Mouse (Mus musculus) MEL (cell line): ENCODE measurements at regions not wholly inside any gene's neighbourhood (a gene's known extent, or its start where the extent isn't known, plus 50 kb on each side); places are given as distances from the start of the nearest gene placed in this dataset.

Experiments used
- DNase-seq: peaks from one replicate; pipeline ENCODE4 v3.0.0; 2011; ENCODE audit warnings: low read depth, low spot score
- H3K27ac ChIP-seq: 2 replicates; pipeline ENCODE4 v1.5.1; 2012; ENCODE audit warnings: low read depth, mild to moderate bottlenecking, control low read depth, low read length, moderate library complexity; ENCODE audit not compliant: control insufficient read depth
- H3K27me3 ChIP-seq, 2 experiments: fragments of 150-350 bp in 1 of 2; sonication (generic) in 1 of 2; 2 replicates each; pipeline ENCODE4 v1.6.1; 2012; ENCODE audit warnings: low read length in 2 of 2, mild to moderate bottlenecking in 2 of 2, improper control_type of control experiment in 1 of 2, moderate library complexity in 1 of 2; ENCODE audit not compliant: insufficient read depth in 2 of 2, control insufficient read depth in 1 of 2
- H3K36me3 ChIP-seq, 2 experiments: 2 replicates each; pipeline ENCODE4 v1.6.1; 2012 to 2014; ENCODE audit warnings: low read length in 2 of 2, improper control_type of control experiment in 1 of 2, inconsistent platforms in 1 of 2, mild to moderate bottlenecking in 1 of 2; ENCODE audit not compliant: insufficient read depth in 2 of 2, control insufficient read depth in 1 of 2
- H3K4me1 ChIP-seq, 2 experiments: fragments of 150-350 bp in 1 of 2; sonication (generic) in 1 of 2; 2 replicates each; pipeline ENCODE4 v1.6.1; 2012; ENCODE audit warnings: low read length in 2 of 2, improper control_type of control experiment in 1 of 2, mild to moderate bottlenecking in 1 of 2; ENCODE audit not compliant: insufficient read depth in 2 of 2, control insufficient read depth in 1 of 2
- H3K4me3 ChIP-seq, 2 experiments: fragments of 150-350 bp in 1 of 2; sonication (generic) in 1 of 2; 2 replicates each; pipeline ENCODE4 v1.5.1; 2012; ENCODE audit warnings: low read depth in 2 of 2, low read length in 2 of 2, mild to moderate bottlenecking in 2 of 2, moderate library complexity in 2 of 2, control low read depth in 1 of 2, improper control_type of control experiment in 1 of 2; ENCODE audit not compliant: control insufficient read depth in 1 of 2, insufficient read depth in 1 of 2
- H3K79me2 ChIP-seq: 2 replicates; pipeline ENCODE4 v1.6.1; 2012; ENCODE audit warnings: mild to moderate bottlenecking, low read length, moderate library complexity; ENCODE audit not compliant: control insufficient read depth, poor library complexity, insufficient read depth
- H3K9ac ChIP-seq: 2 replicates; pipeline ENCODE4 v1.6.1; 2012; ENCODE audit warnings: low read depth, mild to moderate bottlenecking, control low read depth, low read length, moderate library complexity; ENCODE audit not compliant: control insufficient read depth, poor library complexity, severe bottlenecking
- H3K9me3 ChIP-seq: fragments of 150-350 bp; sonication (generic); replicated peaks from 2 replicates; pipeline ENCODE4 v1.6.1; 2012; ENCODE audit warnings: mild to moderate bottlenecking, low read length, improper control_type of control experiment, moderate library complexity; ENCODE audit not compliant: insufficient read depth
- CHD1 ChIP-seq: IDR thresholded peaks from 2 replicates; pipeline ENCODE4 v1.6.1; 2012; ENCODE audit warnings: low read depth, mild to moderate bottlenecking, inconsistent platforms, low read length, improper control_type of control experiment
- E2F4 ChIP-seq: IDR thresholded peaks from 2 replicates; pipeline ENCODE4 v1.6.1; 2011; ENCODE audit warnings: low read depth, low read length, improper control_type of control experiment, borderline replicate concordance
- ELF1 ChIP-seq: IDR thresholded peaks from 2 replicates; pipeline ENCODE4 v1.6.1; 2014; ENCODE audit warnings: low read depth, mild to moderate bottlenecking, inconsistent platforms, low read length, improper control_type of control experiment, moderate library complexity
- ETS1 ChIP-seq: IDR thresholded peaks from 2 replicates; pipeline ENCODE4 v1.6.1; 2012; ENCODE audit warnings: low read depth, mild to moderate bottlenecking, inconsistent platforms, low read length, improper control_type of control experiment, moderate library complexity
- GATA1 ChIP-seq: IDR thresholded peaks from 2 replicates; pipeline ENCODE4 v1.6.1; 2011; ENCODE audit warnings: low read depth, low read length, improper control_type of control experiment
- JUND ChIP-seq: IDR thresholded peaks from 2 replicates; pipeline ENCODE4 v1.6.1; 2011; ENCODE audit warnings: low read depth, mild to moderate bottlenecking, improper control_type of control experiment, low read length
- MXI1 ChIP-seq: IDR thresholded peaks from 2 replicates; pipeline ENCODE4 v1.6.1; 2011; ENCODE audit warnings: mild to moderate bottlenecking, low read depth, low read length, improper control_type of control experiment
- POLR2A ChIP-seq, 2 experiments: IDR thresholded peaks; 2 replicates each; pipeline ENCODE4 v1.6.1; 2011 to 2012; ENCODE audit warnings: low read length in 2 of 2, mild to moderate bottlenecking in 2 of 2, control low read depth in 1 of 2, improper control_type of control experiment in 1 of 2, low read depth in 1 of 2, moderate library complexity in 1 of 2; ENCODE audit not compliant: control insufficient read depth in 1 of 2, insufficient read depth in 1 of 2, poor library complexity in 1 of 2
- RAD21 ChIP-seq: IDR thresholded peaks from 2 replicates; pipeline ENCODE4 v1.6.1; 2011; ENCODE audit warnings: mild to moderate bottlenecking, low read depth, low read length, improper control_type of control experiment
- RCOR1 ChIP-seq: IDR thresholded peaks from 2 replicates; pipeline ENCODE4 v1.6.1; 2012; ENCODE audit warnings: low read depth, mild to moderate bottlenecking, inconsistent platforms, low read length, improper control_type of control experiment
- SIN3A ChIP-seq: IDR thresholded peaks from 2 replicates; pipeline ENCODE4 v1.6.1; 2012; ENCODE audit warnings: low read length, improper control_type of control experiment, inconsistent platforms
- SMC3 ChIP-seq: IDR thresholded peaks from 2 replicates; pipeline ENCODE4 v1.6.1; 2011; ENCODE audit warnings: low read depth, low read length, improper control_type of control experiment
- TBP ChIP-seq: IDR thresholded peaks from 2 replicates; pipeline ENCODE4 v1.8.0; 2011; ENCODE audit warnings: low read depth, low read length, improper control_type of control experiment
- UBTF ChIP-seq: IDR thresholded peaks from 2 replicates; pipeline ENCODE4 v1.6.1; 2012; ENCODE audit warnings: low read depth, mild to moderate bottlenecking, inconsistent platforms, low read length, improper control_type of control experiment, moderate library complexity, borderline replicate concordance; ENCODE audit not compliant: insufficient read depth
- USF1 ChIP-seq: IDR thresholded peaks from 2 replicates; pipeline ENCODE4 v1.6.1; 2014; ENCODE audit warnings: low read depth, mild to moderate bottlenecking, inconsistent platforms, low read length, improper control_type of control experiment, moderate library complexity
- USF2 ChIP-seq, 2 experiments: IDR thresholded peaks; 2 replicates each; pipeline ENCODE4 v1.6.1; 2011 to 2012; ENCODE audit warnings: improper control_type of control experiment in 2 of 2, low read length in 2 of 2, borderline replicate concordance in 1 of 2, inconsistent platforms in 1 of 2, low read depth in 1 of 2, mild to moderate bottlenecking in 1 of 2; ENCODE audit not compliant: insufficient read depth in 1 of 2
- ZC3H11A ChIP-seq: IDR thresholded peaks from 2 replicates; pipeline ENCODE4 v1.6.1; 2012; ENCODE audit warnings: low read depth, mild to moderate bottlenecking, inconsistent platforms, low read length, improper control_type of control experiment
- ZKSCAN1 ChIP-seq: IDR thresholded peaks from 2 replicates; pipeline ENCODE4 v1.6.1; 2012; ENCODE audit warnings: low read depth, mild to moderate bottlenecking, inconsistent platforms, low read length, improper control_type of control experiment, moderate library complexity
- ZNF384 ChIP-seq: IDR thresholded peaks from 2 replicates; pipeline ENCODE4 v1.6.1; 2012; ENCODE audit warnings: low read depth, mild to moderate bottlenecking, inconsistent platforms, low read length, improper control_type of control experiment

DNA sequence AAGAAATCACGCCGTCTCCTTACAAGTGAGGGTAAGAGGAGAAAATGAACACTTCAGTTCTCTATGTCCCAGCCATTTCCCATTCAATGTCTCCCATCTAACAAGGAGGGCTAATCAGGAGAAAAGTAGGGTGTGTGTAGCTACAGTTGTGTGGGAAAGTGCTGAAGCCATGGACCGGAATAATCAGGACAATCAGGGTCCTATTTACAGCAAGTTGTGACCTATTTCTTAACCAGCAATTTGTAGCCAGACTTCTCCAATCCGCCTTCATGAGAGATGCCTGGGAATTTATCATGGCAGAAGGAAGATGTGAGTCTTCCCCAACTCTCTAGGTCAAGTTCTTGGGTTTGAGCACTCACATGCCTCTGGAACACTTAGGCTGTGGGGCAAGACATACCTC, 99.0 kb upstream of the Adra1b start:
- no peaks in the 10 kb centered on the region for H3K36me3 ChIP-seq
- H3K79me2 ChIP-seq: no peaks in the 10 kb centered on the region
- H3K9me3 ChIP-seq: no peaks in the 10 kb centered on the region
- H3K27me3 ChIP-seq: no peaks in the 10 kb centered on the region
- no peak overlapping the region for H3K4me3 ChIP-seq
- H3K9ac ChIP-seq: no peak overlapping the region
- DNase-seq: no peak
- no peak overlapping the region for H3K27ac ChIP-seq
- H3K4me1 ChIP-seq: no peaks in the 10 kb centered on the region
- TF ChIP-seq MXI1 (no peak), USF2 (IDR thresholded peaks at IDR 0.05; ENCODE audit: borderline replicate concordance in 1 of 2, insufficient read depth in 1 of 2, low read depth in 1 of 2, low read length in 2 of 2) (no peak), E2F4 (no peak), RAD21 (no peak), CHD1 (no peak), TBP (no peak), ZC3H11A (no peak), JUND (no peak), GATA1 (no peak), ZKSCAN1 (no peak), USF1 (no peak), UBTF (no peak), ELF1 (no peak), ZNF384 (no peak), ETS1 (no peak), POLR2A (IDR thresholded peaks at IDR 0.05; ENCODE audit: control insufficient read depth in 1 of 2, insufficient read depth in 1 of 2, low read depth in 1 of 2, low read length in 2 of 2, poor library complexity in 1 of 2) (no peak), RCOR1 (no peak)

DNA sequence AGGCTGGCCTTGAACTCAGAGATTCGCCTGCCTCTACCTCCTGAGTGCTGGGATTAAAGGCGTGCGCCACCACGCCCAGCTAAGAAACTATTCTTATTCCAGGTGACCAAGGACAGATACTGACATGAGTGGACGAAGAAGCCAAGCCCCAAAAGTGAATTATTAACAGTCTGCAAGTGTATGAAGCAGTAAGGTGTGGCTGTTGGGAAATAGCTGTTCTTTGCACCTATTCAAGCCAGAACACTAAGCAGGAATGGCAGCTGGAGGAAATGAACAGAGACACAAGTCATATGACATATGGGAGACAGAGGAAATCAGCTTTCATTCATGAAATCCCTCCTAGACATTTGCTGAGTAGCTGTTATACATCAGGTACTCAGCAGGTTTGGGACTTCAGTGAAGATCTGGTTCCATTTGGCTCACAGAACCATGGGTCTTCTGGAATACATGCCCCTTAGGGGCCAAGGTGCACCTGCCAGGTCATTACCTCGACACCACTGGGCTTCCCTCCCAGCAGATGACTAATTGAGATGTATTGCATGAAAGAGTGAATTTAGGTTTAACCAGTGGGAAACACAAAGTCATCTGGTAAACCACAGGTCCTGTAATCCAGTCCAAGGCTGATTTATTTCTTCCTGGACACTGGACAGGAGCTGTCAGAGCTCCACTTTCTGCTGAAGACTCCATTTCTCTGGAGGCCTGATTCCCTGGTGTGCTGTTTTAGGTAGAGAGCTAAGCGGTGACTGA, 101.0 kb upstream of the Adra1b start:
- no peak for TF ChIP-seq SMC3
- TF ChIP-seq SIN3A: no peak
- no peaks in the 10 kb centered on the region for H3K79me2 ChIP-seq
- no peak for DNase-seq
- H3K36me3 ChIP-seq: no peaks in the 10 kb centered on the region
- H3K27me3 ChIP-seq: no peaks in the 10 kb centered on the region
- no peak overlapping the region for H3K27ac ChIP-seq
- H3K4me3 ChIP-seq: no peak overlapping the region
- no peaks in the 10 kb centered on the region for H3K4me1 ChIP-seq
- no peaks in the 10 kb centered on the region for H3K9me3 ChIP-seq
- H3K9ac ChIP-seq: no peak overlapping the region
